Mouse (Mus musculus) embryonic facial prominence, embryonic 11.5 days (tissue): ENCODE results near the gene Dus2. TPM values are rescaled to one million over a fixed set of nuclear protein-coding genes. Genes with fewer than 3 reads are reported as not detected.

Experiments
- ATAC-seq: fragments of 200-750 bp; cut with Nextera tagmentation; replicated peaks from 2 replicates; pipeline ENCODE4 v1.8.0; 2017; ENCODE audit warnings: low read depth; ENCODE audit not compliant: insufficient number of reproducible peaks, low FRiP score, low TSS enrichment
- DNase-seq: peaks from one replicate; pipeline ENCODE4 v3.0.0-alpha.2; 2015; ENCODE audit warnings: low spot score
- H3K27ac ChIP-seq: fragments of 300-500 bp; sonication (generic); replicated peaks from 2 replicates; pipeline ENCODE4 v1.5.1; 2014; ENCODE audit warnings: mild to moderate bottlenecking, low read depth, low read length, control low read depth
- H3K27me3 ChIP-seq: fragments of 300-500 bp; sonication (generic); 2 replicates; pipeline ENCODE4 v1.6.1; 2014; ENCODE audit warnings: mild to moderate bottlenecking, low read length, moderate library complexity, mixed read lengths; ENCODE audit not compliant: control insufficient read depth, insufficient read depth
- H3K36me3 ChIP-seq: fragments of 300-500 bp; sonication (generic); replicated peaks from 2 replicates; pipeline ENCODE4 v1.6.1; 2014; ENCODE audit warnings: low read depth, mild to moderate bottlenecking, low read length, moderate library complexity, mixed read lengths; ENCODE audit not compliant: control insufficient read depth, insufficient read depth
- H3K4me1 ChIP-seq: fragments of 300-500 bp; sonication (generic); 2 replicates; pipeline ENCODE4 v1.6.1; 2014; ENCODE audit warnings: low read length, mixed read lengths; ENCODE audit not compliant: control insufficient read depth, insufficient read depth
- H3K4me2 ChIP-seq: fragments of 300-500 bp; sonication (generic); 2 replicates; pipeline ENCODE4 v1.6.1; 2014; ENCODE audit warnings: low read depth, mild to moderate bottlenecking, control low read depth, low read length, moderate library complexity
- H3K4me3 ChIP-seq: fragments of 300-500 bp; sonication (generic); 2 replicates; pipeline ENCODE4 v1.5.1; 2014; ENCODE audit warnings: low read depth, low read length, control low read depth
- H3K9ac ChIP-seq: fragments of 300-500 bp; sonication (generic); replicated peaks from 2 replicates; pipeline ENCODE4 v1.6.1; 2014; ENCODE audit warnings: mild to moderate bottlenecking, control low read depth, low read length
- H3K9me3 ChIP-seq: fragments of 300-500 bp; sonication (generic); replicated peaks from 2 replicates; pipeline ENCODE4 v1.6.1; 2016; ENCODE audit warnings: mild to moderate bottlenecking, low read length, inconsistent platforms, mixed read lengths; ENCODE audit not compliant: control insufficient read depth
- WGBS: fragments of 180-500 bp; shearing (Covaris S2); extraction: QIAGEN DNeasy Blood & Tissue Kit; methylation state at CpG from one replicate; pipeline ENCODE4 v1.1.7; 2014; 5-methylcytosine and 5-hydroxymethylcytosine counted together
- polyA plus RNA-seq: library from polyadenylated mRNA; unstranded; fragments of >200 nt; fragmentation: Nextera tagmentation; extraction: Ambion mirVana; gene quantifications from 2 replicates; pipeline ENCODE4 v1.2.1, GENCODE M21; 2014

Dus2 gene
- 17.0 and 17.7 TPM in 2 replicates for polyA plus RNA-seq

DNA sequence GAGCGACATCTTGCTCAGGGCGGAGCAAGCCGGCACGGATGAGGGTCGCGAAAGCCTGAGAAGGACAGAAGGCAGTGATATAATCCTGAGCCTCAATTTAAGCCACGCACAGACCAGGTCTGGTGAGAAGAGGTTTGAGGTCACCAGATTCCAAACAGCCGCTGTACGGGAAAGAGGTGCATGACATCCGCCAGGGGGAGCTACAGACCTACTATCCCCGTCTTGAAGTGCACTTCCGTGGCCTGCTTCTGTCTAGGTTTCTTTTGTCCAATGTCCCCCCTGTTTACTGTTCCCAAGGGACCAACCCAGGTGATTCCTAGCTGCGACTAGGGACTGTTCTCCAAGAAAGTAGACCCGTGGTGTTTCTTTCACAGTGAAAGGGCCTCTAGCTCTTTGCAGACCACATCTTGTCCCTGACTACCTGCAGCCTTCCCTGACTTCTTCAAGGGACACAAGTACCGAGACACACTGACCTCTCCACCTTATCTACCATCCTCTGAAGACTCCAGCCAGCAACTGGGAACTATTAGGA, at the start of gene Dus2:
TSS of gene Dus2 (plus strand) at position 482 of the 532 bp plus-strand sequence.
- ATAC-seq, result peak; percentile 62
- no peak within 1 kb of the TSS for H3K27ac ChIP-seq
- 9% methylated on average over 15 of the region's 15 CpGs for WGBS

DNA sequence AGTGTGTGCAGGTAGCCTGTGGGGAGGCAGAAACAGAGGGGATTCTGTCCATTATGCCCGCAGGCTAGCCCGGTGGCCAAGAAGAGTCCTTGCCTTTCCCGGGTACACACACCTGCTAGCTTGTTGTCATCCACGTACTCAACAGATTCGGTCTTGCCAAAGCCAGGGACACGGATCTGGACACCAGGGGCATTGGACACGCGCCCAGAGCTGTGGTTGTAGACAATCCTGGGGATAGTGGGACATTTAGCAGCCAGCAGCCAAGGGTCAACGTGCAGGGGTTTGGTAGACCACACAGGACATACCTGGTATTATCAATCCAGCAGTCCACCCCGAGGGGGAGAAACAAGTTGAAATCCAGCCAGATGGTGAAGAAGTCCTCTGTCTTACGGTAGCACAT, 49.1 kb upstream of the Dus2 start:
- WGBS, result 95% methylated on average over 11 of the region's 11 CpGs
- no peaks in the 10 kb centered on the region for H3K27me3 ChIP-seq
- H3K4me1 ChIP-seq, result no peaks in the 10 kb centered on the region; the same call in 1 of the 2 replicates
- DNase-seq, result no peak
- H3K4me2 ChIP-seq, result no peak overlapping the region
- H3K4me3 ChIP-seq, result no peak overlapping the region
- H3K27ac ChIP-seq, result no peak overlapping the region
- ATAC-seq, result no peak
- peaks cover 7% of the 10 kb centered on the region for H3K36me3 ChIP-seq
- H3K9ac ChIP-seq, result no peak overlapping the region
- no peaks in the 10 kb centered on the region for H3K9me3 ChIP-seq

More for the DNA sequence above, at the start of gene Dus2:
- 0 out of 2 replicates have a peak within 1 kb of the TSS, but pooled peaks have one; percentile 1 for H3K4me2 ChIP-seq
- no peaks in the 10 kb centered on the region for H3K4me1 ChIP-seq
- H3K36me3 ChIP-seq, result no peaks in the 10 kb centered on the region
- no peak within 1 kb of the TSS for H3K4me3 ChIP-seq
- no peak within 1 kb of the TSS for H3K9ac ChIP-seq
- peak; percentile 90 for DNase-seq
- H3K9me3 ChIP-seq, result no peaks in the 10 kb centered on the region
- H3K27me3 ChIP-seq, result no peaks in the 10 kb centered on the region

DNA sequence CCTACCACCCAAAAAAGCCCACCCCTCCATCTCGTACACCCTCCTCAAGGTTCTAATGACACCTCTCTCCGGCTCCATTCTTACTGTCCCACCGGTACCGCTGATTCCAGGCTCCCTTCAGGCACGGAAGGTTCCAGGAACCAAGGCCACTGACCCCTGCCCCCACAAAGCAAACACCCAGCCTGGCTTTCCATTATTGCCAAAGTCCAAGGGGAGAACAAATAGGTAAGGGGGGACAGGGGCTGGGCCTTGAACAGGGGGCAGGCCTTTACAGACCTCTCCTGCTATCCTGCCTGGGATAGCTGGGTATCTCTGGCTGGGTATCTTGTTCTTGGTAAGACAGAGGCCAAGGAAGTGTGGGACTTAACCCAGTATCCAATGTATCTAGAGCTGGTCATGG, 48.6 kb upstream of the Dus2 start:
- no peaks in the 10 kb centered on the region for H3K27me3 ChIP-seq
- H3K4me2 ChIP-seq, result no peak overlapping the region
- no peak for ATAC-seq
- H3K36me3 ChIP-seq, result peaks cover 7% of the 10 kb centered on the region
- no peak overlapping the region for H3K27ac ChIP-seq
- no peak overlapping the region for H3K9ac ChIP-seq
- no peak overlapping the region for H3K4me3 ChIP-seq
- H3K4me1 ChIP-seq, result no peaks in the 10 kb centered on the region; the same call in 1 of the 2 replicates
- no peaks in the 10 kb centered on the region for H3K9me3 ChIP-seq
- WGBS, result 97% methylated on average over 5 of the region's 5 CpGs
- DNase-seq, result no peak

DNA sequence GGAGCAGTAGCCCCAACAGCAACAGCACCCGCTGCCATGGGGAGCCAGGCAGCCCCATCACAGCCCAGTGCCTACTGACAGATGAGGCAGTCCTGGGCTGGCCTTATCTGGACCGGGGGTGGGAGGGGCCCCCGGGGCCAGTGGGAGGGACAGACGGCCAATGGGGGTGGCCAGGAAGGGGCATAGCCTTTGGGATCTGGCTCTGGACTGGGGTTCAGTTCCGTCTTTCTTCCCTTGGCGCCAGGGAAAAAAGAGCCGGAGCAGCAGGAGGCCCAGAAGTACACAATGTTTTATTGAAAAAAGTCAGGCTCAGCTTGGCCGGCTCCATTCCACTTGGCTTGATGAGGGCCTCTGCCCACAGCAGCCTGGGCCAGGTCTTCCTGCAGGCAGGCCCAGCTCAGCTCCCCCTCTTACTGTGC, 47.8 kb upstream of the Dus2 start, which contains the start of gene Lcat:
TSS of gene Lcat (minus strand) at position 62 of the 419 bp plus-strand sequence.
- DNase-seq, result no peak
- ATAC-seq, result no peak
- H3K27me3 ChIP-seq, result no peaks in the 10 kb centered on the region
- no peak within 1 kb of the TSS for H3K4me2 ChIP-seq
- no peaks in the 10 kb centered on the region for H3K9me3 ChIP-seq
- H3K27ac ChIP-seq, result no peak within 1 kb of the TSS
- H3K4me3 ChIP-seq, result no peak within 1 kb of the TSS
- H3K9ac ChIP-seq, result no peak within 1 kb of the TSS
- no peaks in the 10 kb centered on the region for H3K4me1 ChIP-seq
- H3K36me3 ChIP-seq, result peaks cover 7% of the 10 kb centered on the region
- WGBS, result 71% methylated on average over 8 of the region's 8 CpGs

DNA sequence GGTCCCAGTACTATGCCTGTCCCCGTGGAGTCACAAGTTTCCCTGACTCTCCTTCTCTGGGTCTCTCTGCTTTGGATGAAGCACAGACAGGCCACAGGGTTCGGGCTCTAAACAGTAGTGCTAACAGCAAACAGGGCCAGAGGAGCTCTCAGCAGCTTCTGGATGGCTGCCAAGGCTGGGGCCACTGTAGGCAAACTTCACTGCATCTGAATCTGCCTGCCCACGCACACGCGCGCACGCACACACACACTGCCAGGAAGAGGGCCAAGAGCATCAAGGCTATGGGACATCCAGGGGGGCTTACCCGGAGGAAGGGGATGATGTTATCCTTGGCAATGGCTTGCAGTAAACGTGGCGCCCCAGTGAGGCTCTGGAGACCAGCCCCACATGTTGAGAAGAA, 41.8 kb upstream of the Dus2 start:
- Histone ChIP-seq H3K27me3 (no peaks in the 10 kb centered on the region), H3K4me1 (no peaks in the 10 kb centered on the region), H3K9ac (no peak overlapping the region), H3K4me3 (no peak overlapping the region), H3K27ac (no peak overlapping the region), H3K36me3 (peaks cover 5% of the 10 kb centered on the region), H3K9me3 (no peaks in the 10 kb centered on the region), H3K4me2 (no peak overlapping the region)
- ATAC-seq (no peak), DNase-seq (no peak)
- 90% methylated on average over 10 of the region's 10 CpGs for WGBS

DNA sequence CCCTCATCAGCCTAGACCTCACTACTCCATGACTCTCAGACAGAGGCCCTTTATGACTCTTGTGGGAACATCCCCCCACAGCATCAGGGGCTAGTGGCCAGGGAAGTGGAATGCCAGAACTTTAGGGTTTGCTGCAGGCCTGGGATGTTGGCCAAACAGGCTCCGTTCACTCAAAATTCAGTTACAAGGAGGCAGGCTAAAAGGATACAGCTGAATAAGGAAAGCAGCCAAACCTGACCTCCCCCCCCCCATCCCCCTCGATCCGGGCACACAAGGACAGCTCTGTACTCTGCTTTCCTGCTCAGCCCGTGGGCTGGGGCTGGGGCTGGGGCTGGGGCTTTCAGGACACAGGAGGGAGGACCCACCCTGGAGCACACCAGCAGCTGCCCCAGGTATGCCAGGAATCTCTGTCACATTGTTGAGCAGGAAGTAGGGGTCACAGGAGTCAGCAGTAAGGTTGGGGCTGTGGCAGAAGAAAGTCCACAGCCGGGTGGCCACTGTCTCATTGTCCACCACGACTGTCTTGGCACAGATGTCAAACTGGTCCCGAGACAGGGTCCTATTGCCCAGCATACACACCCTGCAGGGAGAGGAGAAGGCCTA, 40.0 kb upstream of the Dus2 start:
- H3K4me2 ChIP-seq, result no peak overlapping the region
- ATAC-seq (no peak), DNase-seq (no peak)
- H3K4me1 ChIP-seq, result no peaks in the 10 kb centered on the region
- no peaks in the 10 kb centered on the region; the same call in none of the 2 replicates for H3K36me3 ChIP-seq
- H3K27ac ChIP-seq, result no peak overlapping the region
- H3K9ac ChIP-seq, result no peak overlapping the region
- no peak overlapping the region for H3K4me3 ChIP-seq
- no peaks in the 10 kb centered on the region for H3K9me3 ChIP-seq
- no peaks in the 10 kb centered on the region for H3K27me3 ChIP-seq
- 19% methylated on average over 7 of the region's 7 CpGs for WGBS

GRCm38 (mm10) chr8:105956556-105956955, 34.6 kb upstream of the Dus2 start:
- ATAC-seq, result no peak

DNA sequence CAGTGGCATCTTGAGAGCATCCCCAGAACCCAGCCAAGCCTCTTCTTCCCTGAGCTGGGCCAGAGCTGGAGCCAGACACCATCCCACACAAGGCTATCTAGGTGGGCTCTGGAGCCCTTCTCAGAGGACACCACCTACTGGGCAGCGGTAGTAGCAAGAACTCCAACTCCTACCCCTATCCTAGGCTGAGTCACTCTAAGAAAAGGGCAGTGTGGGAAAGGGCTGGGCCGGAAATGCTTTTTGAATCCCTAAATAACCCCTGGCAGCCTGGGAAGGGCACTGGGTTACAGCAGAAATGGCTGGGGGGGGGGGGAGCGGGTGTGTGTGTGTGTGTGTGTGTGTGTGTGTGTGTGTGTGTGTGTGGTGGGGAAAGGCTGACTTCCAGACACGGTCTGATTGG, 33.3 kb upstream of the Dus2 start:
- DNase-seq, result no peak
- no peaks in the 10 kb centered on the region for H3K27me3 ChIP-seq
- WGBS, result 51% methylated on average over 3 of the region's 4 CpGs

More at GRCm38 (mm10) chr8:105956556-105956955, 34.6 kb upstream of the Dus2 start:
- Histone ChIP-seq H3K4me2 (no peak overlapping the region), H3K9me3 (no peaks in the 10 kb centered on the region), H3K4me3 (no peak overlapping the region), H3K27me3 (no peaks in the 10 kb centered on the region), H3K27ac (no peak overlapping the region), H3K9ac (no peak overlapping the region), H3K36me3 (no peaks in the 10 kb centered on the region; the same call in 1 of the 2 replicates), H3K4me1 (no peaks in the 10 kb centered on the region)
- WGBS, result 91% methylated on average over 4 of the region's 4 CpGs
- DNase-seq, result no peak

More for the DNA sequence above, 33.3 kb upstream of the Dus2 start:
- Histone ChIP-seq H3K4me3 (no peak overlapping the region), H3K27ac (no peak overlapping the region), H3K4me1 (no peaks in the 10 kb centered on the region), H3K9me3 (no peaks in the 10 kb centered on the region), H3K9ac (no peak overlapping the region), H3K4me2 (no peak overlapping the region), H3K36me3 (no peaks in the 10 kb centered on the region; the same call in 1 of the 2 replicates)
- ATAC-seq, result no peak
